Mouse (Mus musculus): ENCODE measurements around the gene Zfp277. TPM values are rescaled to one million over a fixed set of nuclear protein-coding genes. Genes with fewer than 3 reads are reported as not detected.

Gene Zfp277
- polyA plus RNA-seq, 1 experiment from 2014 or later, result 30.9 TPM

DNA sequence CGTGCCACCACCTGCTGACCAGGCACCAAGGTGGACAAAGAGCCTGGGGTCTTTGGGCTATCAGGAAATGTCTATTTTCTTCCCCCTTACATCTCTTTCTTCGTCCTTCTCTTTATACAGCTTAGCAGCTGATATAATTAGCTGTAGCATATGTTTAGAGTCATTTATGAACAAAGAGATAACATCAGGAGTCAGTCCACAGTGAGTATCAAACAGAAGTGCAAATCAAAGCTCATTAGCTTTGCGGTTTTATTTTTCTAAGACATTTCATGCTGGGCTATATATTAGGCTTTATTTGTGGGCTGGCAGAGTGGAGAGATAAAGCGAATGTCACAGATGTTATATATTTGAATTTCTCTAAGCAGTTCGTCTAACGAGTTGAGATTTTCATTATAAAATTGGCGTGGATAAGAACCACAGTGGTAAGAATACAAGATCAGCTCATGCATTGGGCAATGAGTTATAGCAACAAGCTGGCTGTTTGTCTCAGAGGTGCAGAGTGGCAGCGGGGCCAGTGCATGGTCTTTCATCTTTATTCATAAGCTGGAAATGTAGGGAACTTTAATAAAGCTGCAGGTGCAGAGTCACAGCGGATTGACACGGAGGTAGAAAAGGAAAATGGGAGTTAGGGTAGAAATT, 98.5 kb downstream of the Zfp277 start:
- H3K27me3 ChIP-seq (ENCODE audit: control insufficient read depth, insufficient read depth, low read length), result no peaks in the 10 kb centered on the region
- H3K4me2 ChIP-seq (ENCODE audit: low read depth, low read length), result no peak overlapping the region
- no peak overlapping the region for H3K27ac ChIP-seq (ENCODE audit: low read length)
- no peaks in the 10 kb centered on the region for H3K9me3 ChIP-seq (replicated peaks; ENCODE audit: control insufficient read depth, low read length)
- 0 out of 2 replicates have a peak, but pooled peaks cover 3% of the 10 kb centered on the region for H3K4me1 ChIP-seq (ENCODE audit: control insufficient read depth, insufficient read depth, low read length)
- no peak overlapping the region for H3K4me3 ChIP-seq (replicated peaks; ENCODE audit: low read length)
- no peaks in the 10 kb centered on the region for H3K36me3 ChIP-seq (ENCODE audit: control insufficient read depth, insufficient read depth, low read length)
- no peak for ATAC-seq (ENCODE audit: insufficient read depth, low FRiP score)
- no peak overlapping the region for H3K9ac ChIP-seq (ENCODE audit: low read length)
- WGBS, result 88% methylated on average over 10 of the region's 10 CpGs

DNA sequence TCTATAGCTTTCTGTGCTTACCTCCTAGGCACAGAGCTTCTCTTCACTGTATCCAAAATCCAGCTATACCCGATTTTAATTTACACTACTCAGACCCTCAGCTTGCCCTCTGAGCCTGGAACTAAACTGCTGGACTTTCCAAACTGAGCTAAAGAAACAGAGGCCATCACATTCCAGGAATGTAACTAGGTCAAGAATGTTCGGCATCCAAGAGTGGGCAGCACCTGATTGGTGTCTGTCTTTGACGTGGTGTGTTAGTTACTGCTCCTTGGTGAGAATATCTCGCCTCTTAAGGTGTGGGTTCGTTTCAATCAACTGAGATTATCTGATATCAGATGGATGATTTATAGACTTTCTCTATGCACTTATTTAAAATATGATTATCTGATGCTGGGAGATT, 104.3 kb downstream of the Zfp277 start:
- Histone ChIP-seq H3K4me3 (replicated peaks; ENCODE audit: low read length) (no peak overlapping the region), H3K9me3 (replicated peaks; ENCODE audit: control insufficient read depth, low read length) (no peaks in the 10 kb centered on the region), H3K27ac (ENCODE audit: low read length) (no peak overlapping the region), H3K9ac (ENCODE audit: low read length) (no peak overlapping the region), H3K27me3 (ENCODE audit: control insufficient read depth, insufficient read depth, low read length) (no peaks in the 10 kb centered on the region), H3K36me3 (ENCODE audit: control insufficient read depth, insufficient read depth, low read length) (no peaks in the 10 kb centered on the region), H3K4me2 (ENCODE audit: low read depth, low read length) (no peak overlapping the region), H3K4me1 (ENCODE audit: control insufficient read depth, insufficient read depth, low read length) (no peaks in the 10 kb centered on the region; the same call in 1 of the 2 replicates)
- 40% methylated on average over 5 of the region's 5 CpGs for WGBS
- ATAC-seq (ENCODE audit: insufficient read depth, low FRiP score), result no peak

DNA sequence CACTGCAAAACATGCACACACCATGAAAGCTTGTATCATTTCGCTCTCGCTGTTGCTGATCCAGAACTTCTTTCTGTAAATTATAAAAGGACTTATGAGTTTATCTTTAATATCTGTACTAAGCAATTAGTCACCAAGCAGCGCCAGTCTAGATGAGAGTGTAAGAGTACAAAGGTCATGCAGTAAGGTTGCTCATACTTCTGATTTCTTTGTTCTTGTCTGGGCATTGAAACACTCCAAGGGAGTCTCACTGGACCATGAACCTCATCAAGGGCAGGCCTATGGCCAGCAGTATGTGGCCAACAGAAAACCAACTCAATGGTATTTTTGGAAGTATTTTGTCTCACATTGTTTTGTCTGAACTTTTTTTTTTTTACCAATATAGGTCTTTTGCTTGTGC, 110.4 kb downstream of the Zfp277 start:
- Histone ChIP-seq H3K4me1 (ENCODE audit: control insufficient read depth, insufficient read depth, low read length) (no peaks in the 10 kb centered on the region; the same call in 1 of the 2 replicates), H3K9me3 (replicated peaks; ENCODE audit: control insufficient read depth, low read length) (no peaks in the 10 kb centered on the region), H3K36me3 (ENCODE audit: control insufficient read depth, insufficient read depth, low read length) (0 out of 2 replicates have a peak, but pooled peaks cover 3% of the 10 kb centered on the region), H3K4me3 (replicated peaks; ENCODE audit: low read length) (no peak overlapping the region), H3K9ac (ENCODE audit: low read length) (no peak overlapping the region), H3K4me2 (ENCODE audit: low read depth, low read length) (no peak overlapping the region), H3K27me3 (ENCODE audit: control insufficient read depth, insufficient read depth, low read length) (no peaks in the 10 kb centered on the region), H3K27ac (ENCODE audit: low read length) (no peak overlapping the region)
- peak; percentile 56; the same call in 1 of the 2 replicates for ATAC-seq (ENCODE audit: insufficient read depth, low FRiP score)
- 83% methylated on average over 3 of the region's 3 CpGs for whole genome bisulfite sequencing

DNA sequence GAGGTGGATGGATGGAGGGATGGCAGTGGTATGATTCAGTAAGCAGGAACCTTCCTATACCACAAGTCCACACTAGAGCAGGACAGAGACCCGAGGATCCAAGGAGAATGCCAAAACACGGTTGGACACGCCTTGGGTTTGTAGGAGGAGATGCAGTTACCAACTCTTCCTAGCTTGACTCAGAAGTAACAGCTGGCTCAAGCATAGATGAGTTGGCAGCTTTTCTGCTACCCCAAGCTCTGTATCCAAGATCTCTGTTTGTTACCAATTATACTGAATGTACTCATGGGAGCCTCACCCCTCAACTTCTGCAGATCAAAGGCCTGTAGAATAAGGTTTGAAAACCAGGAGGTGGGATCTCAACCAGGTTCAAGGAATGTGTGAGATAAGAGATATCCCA, 114.2 kb downstream of the Zfp277 start:
- H3K4me3 ChIP-seq (replicated peaks; ENCODE audit: low read length), result no peak overlapping the region
- H3K9me3 ChIP-seq (replicated peaks; ENCODE audit: control insufficient read depth, low read length), result no peaks in the 10 kb centered on the region
- H3K9ac ChIP-seq (ENCODE audit: low read length), result no peak overlapping the region
- 90% methylated on average over 3 of the region's 3 CpGs for WGBS
- H3K4me2 ChIP-seq (ENCODE audit: low read depth, low read length), result no peak overlapping the region
- H3K36me3 ChIP-seq (ENCODE audit: control insufficient read depth, insufficient read depth, low read length), result 0 out of 2 replicates have a peak, but pooled peaks cover 7% of the 10 kb centered on the region
- ATAC-seq (ENCODE audit: insufficient read depth, low FRiP score), result no peak
- peaks cover 4% of the 10 kb centered on the region; the same call in 1 of the 2 replicates for H3K4me1 ChIP-seq (ENCODE audit: control insufficient read depth, insufficient read depth, low read length)
- no peak overlapping the region for H3K27ac ChIP-seq (ENCODE audit: low read length)
- no peaks in the 10 kb centered on the region for H3K27me3 ChIP-seq (ENCODE audit: control insufficient read depth, insufficient read depth, low read length)

DNA sequence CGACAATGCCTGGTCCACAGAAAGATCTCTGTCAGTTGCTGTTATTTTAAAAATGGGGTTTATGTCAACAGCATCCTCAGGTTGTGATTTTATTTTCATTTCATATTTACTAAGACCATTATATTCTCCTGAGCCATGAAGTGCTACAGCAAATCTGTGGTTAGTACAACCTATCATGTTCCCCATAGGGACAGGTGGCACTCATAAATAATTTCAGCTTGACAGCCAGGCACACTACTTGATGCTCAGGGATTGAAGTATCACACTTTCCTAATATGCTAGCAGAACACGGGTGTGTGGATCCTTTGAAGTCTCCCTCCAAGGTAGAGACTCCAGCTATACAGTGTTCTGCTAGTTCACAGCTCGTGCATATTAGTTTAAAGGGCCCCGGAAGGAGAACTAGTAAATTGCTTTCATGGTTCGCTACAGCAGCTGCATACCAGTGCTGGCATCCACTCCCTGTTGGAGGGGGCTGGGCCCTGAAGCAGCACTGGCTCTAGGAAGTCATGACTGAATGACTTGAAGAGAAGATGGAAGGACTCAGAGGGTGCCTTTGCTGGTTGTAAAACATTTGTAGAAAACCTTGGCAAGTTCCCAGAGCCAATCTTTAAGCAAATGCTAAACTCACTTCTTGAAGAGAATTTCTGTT, 118.6 kb downstream of the Zfp277 start:
- Histone ChIP-seq H3K36me3 (ENCODE audit: control insufficient read depth, insufficient read depth, low read length) (0 out of 2 replicates have a peak, but pooled peaks cover 4% of the 10 kb centered on the region), H3K27ac (ENCODE audit: low read length) (no peak overlapping the region), H3K27me3 (ENCODE audit: control insufficient read depth, insufficient read depth, low read length) (no peaks in the 10 kb centered on the region), H3K4me2 (ENCODE audit: low read depth, low read length) (no peak overlapping the region), H3K9me3 (replicated peaks; ENCODE audit: control insufficient read depth, low read length) (no peaks in the 10 kb centered on the region), H3K4me1 (ENCODE audit: control insufficient read depth, insufficient read depth, low read length) (peaks cover 4% of the 10 kb centered on the region; the same call in 1 of the 2 replicates), H3K4me3 (replicated peaks; ENCODE audit: low read length) (no peak overlapping the region), H3K9ac (ENCODE audit: low read length) (no peak overlapping the region)
- ATAC-seq (ENCODE audit: insufficient read depth, low FRiP score), result no peak
- 56% methylated on average over 5 of the region's 5 CpGs for WGBS

DNA sequence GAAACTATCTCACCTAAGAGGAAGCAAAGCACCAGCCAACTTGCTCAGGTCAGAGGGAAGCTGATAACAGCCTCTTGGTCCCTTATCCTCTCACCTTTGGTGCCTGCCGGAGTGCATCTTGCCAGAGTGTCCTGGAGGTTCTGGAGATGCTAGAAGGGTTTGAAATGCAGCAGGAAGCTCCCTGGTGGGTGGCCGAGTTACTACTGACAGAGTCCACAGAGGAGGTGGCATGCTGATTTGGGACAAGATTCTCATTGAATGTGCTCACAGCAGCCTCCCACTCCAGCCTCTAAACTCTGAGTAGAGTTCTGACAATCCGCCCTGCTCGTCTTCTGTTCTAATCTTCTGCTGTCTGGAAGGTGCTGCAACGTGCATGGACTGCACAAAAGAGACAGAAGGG, 120.1 kb downstream of the Zfp277 start:
- Histone ChIP-seq H3K27ac (ENCODE audit: low read length) (no peak overlapping the region), H3K4me1 (ENCODE audit: control insufficient read depth, insufficient read depth, low read length) (peaks cover 4% of the 10 kb centered on the region; the same call in 1 of the 2 replicates), H3K9ac (ENCODE audit: low read length) (no peak overlapping the region), H3K4me3 (replicated peaks; ENCODE audit: low read length) (no peak overlapping the region), H3K9me3 (replicated peaks; ENCODE audit: control insufficient read depth, low read length) (no peaks in the 10 kb centered on the region), H3K36me3 (ENCODE audit: control insufficient read depth, insufficient read depth, low read length) (0 out of 2 replicates have a peak, but pooled peaks cover 6% of the 10 kb centered on the region), H3K4me2 (ENCODE audit: low read depth, low read length) (no peak overlapping the region), H3K27me3 (ENCODE audit: control insufficient read depth, insufficient read depth, low read length) (no peaks in the 10 kb centered on the region)
- 86% methylated on average over 5 of the region's 5 CpGs for WGBS
- ATAC-seq (ENCODE audit: insufficient read depth, low FRiP score), result no peak

DNA sequence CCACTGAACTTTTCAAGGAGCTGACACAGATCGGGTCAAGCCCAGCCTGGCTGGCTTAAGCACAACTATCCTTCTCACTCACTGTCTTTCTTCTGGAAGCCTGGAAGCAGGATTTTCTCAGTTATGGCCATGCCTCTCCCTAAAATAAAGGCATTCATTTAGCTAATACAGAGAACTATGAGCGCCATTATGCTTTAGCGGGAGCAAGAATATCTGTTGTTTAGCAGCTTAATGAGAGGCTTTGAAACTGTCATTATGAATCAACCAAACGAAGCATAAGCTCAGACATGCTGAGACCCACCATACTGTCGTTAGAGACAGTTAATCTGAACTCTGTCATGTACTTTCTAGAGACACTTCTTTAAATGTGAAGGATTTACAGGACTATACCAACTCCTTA, 120.9 kb downstream of the Zfp277 start:
- Histone ChIP-seq H3K27ac (ENCODE audit: low read length) (no peak overlapping the region), H3K9me3 (replicated peaks; ENCODE audit: control insufficient read depth, low read length) (no peaks in the 10 kb centered on the region), H3K4me2 (ENCODE audit: low read depth, low read length) (no peak overlapping the region), H3K27me3 (ENCODE audit: control insufficient read depth, insufficient read depth, low read length) (no peaks in the 10 kb centered on the region), H3K36me3 (ENCODE audit: control insufficient read depth, insufficient read depth, low read length) (0 out of 2 replicates have a peak, but pooled peaks cover 6% of the 10 kb centered on the region), H3K4me3 (replicated peaks; ENCODE audit: low read length) (no peak overlapping the region), H3K9ac (ENCODE audit: low read length) (no peak overlapping the region), H3K4me1 (ENCODE audit: control insufficient read depth, insufficient read depth, low read length) (peaks cover 4% of the 10 kb centered on the region; the same call in 1 of the 2 replicates)
- ATAC-seq (ENCODE audit: insufficient read depth, low FRiP score), result no peak
- 87% methylated on average over 5 of the region's 5 CpGs for WGBS

DNA sequence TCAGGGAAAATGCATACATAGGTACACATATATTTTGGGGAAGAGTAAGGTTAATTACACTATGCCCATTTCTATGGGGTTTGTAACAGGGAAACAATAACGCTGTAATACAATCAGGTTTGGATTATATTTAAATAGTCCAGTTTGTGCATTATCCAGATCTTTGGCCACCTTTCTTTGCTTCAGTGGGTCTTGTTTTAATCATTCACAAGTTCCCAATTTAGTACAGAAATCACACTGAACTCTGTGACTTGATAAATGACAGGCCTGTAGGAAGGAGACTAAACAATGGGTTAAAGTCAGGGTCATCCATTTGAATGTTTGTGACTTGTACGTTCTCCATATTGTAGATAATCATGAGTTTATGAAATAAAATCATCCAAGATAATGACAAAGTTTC, 130.6 kb downstream of the Zfp277 start:
- no peak for ATAC-seq (ENCODE audit: insufficient read depth, low FRiP score)
- WGBS, result 75% methylated on average over 2 of the region's 2 CpGs
- Histone ChIP-seq H3K9ac (ENCODE audit: low read length) (no peak overlapping the region), H3K9me3 (replicated peaks; ENCODE audit: control insufficient read depth, low read length) (no peaks in the 10 kb centered on the region), H3K4me3 (replicated peaks; ENCODE audit: low read length) (no peak overlapping the region), H3K36me3 (ENCODE audit: control insufficient read depth, insufficient read depth, low read length) (no peaks in the 10 kb centered on the region), H3K4me1 (ENCODE audit: control insufficient read depth, insufficient read depth, low read length) (no peaks in the 10 kb centered on the region), H3K27me3 (ENCODE audit: control insufficient read depth, insufficient read depth, low read length) (no peaks in the 10 kb centered on the region), H3K4me2 (ENCODE audit: low read depth, low read length) (no peak overlapping the region), H3K27ac (ENCODE audit: low read length) (no peak overlapping the region)

DNA sequence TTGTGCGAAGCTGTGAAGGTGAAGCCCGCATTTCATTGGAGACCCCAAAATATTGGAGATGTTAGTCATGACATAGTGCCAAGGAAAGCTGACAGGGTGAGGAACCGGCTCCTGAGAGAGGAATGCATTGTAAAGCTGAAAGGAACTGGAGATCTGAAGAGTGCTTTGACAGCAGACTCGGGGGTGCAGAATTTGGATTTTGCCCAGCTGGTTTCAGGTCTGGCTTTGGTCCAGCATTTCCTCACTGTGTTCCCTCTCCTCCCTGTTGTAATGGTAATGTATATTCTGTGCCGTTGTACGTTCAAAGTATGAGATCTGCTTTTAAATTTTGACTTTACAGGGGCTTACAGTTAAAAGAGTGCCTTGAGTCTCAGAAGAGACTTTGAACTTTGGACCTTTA, 141.7 kb downstream of the Zfp277 start:
- WGBS, result 57% methylated on average over 6 of the region's 6 CpGs
- Histone ChIP-seq H3K9ac (ENCODE audit: low read length) (no peak overlapping the region), H3K4me2 (ENCODE audit: low read depth, low read length) (no peak overlapping the region), H3K27ac (ENCODE audit: low read length) (no peak overlapping the region), H3K9me3 (replicated peaks; ENCODE audit: control insufficient read depth, low read length) (no peaks in the 10 kb centered on the region), H3K4me3 (replicated peaks; ENCODE audit: low read length) (no peak overlapping the region), H3K4me1 (ENCODE audit: control insufficient read depth, insufficient read depth, low read length) (peaks cover 2% of the 10 kb centered on the region; the same call in 1 of the 2 replicates), H3K36me3 (ENCODE audit: control insufficient read depth, insufficient read depth, low read length) (no peaks in the 10 kb centered on the region), H3K27me3 (ENCODE audit: control insufficient read depth, insufficient read depth, low read length) (no peaks in the 10 kb centered on the region)
- ATAC-seq (ENCODE audit: insufficient read depth, low FRiP score), result no peak

All from stomach, embryonic 16.5 days (tissue).